Mouse (Mus musculus) embryonic facial prominence, embryonic 12.5 days (tissue): ENCODE data around the gene Gm45015. TPM values are rescaled to one million over a fixed set of nuclear protein-coding genes. Genes with fewer than 3 reads are reported as not detected.
A peak's percentile ranks its signal among the peaks of the same experiment; 100 is the strongest.

Experiments
- ATAC-seq: fragments of 200-750 bp; cut with Nextera tagmentation; 2 replicates; pipeline ENCODE4 v1.8.0; 2017; ENCODE audit not compliant: insufficient number of reproducible peaks, insufficient read depth, low FRiP score, low TSS enrichment
- H3K27ac ChIP-seq: fragments of 300-500 bp; sonication (generic); 2 replicates; pipeline ENCODE4 v1.5.1; 2016; ENCODE audit warnings: mild to moderate bottlenecking
- H3K27me3 ChIP-seq: fragments of 300-500 bp; sonication (generic); 2 replicates; pipeline ENCODE4 v1.6.1; 2016; ENCODE audit warnings: mild to moderate bottlenecking, moderate library complexity
- H3K36me3 ChIP-seq: fragments of 300-500 bp; sonication (generic); 2 replicates; pipeline ENCODE4 v1.6.1; 2016; ENCODE audit warnings: mild to moderate bottlenecking
- H3K4me1 ChIP-seq: fragments of 300-500 bp; sonication (generic); 2 replicates; pipeline ENCODE4 v1.6.1; 2016
- H3K4me2 ChIP-seq: fragments of 300-500 bp; sonication (generic); replicated peaks from 2 replicates; pipeline ENCODE4 v1.6.1; 2016; ENCODE audit warnings: mild to moderate bottlenecking, moderate library complexity
- H3K4me3 ChIP-seq: fragments of 300-500 bp; sonication (generic); 2 replicates; pipeline ENCODE4 v1.5.1; 2016; ENCODE audit warnings: mild to moderate bottlenecking
- H3K9ac ChIP-seq: fragments of 300-500 bp; sonication (generic); 2 replicates; pipeline ENCODE4 v1.6.1; 2016; ENCODE audit warnings: mild to moderate bottlenecking, moderate library complexity
- H3K9me3 ChIP-seq: fragments of 300-500 bp; sonication (generic); 2 replicates; pipeline ENCODE4 v1.6.1; 2016; ENCODE audit warnings: mild to moderate bottlenecking, moderate library complexity
- WGBS: fragments of 180-500 bp; shearing (Covaris S2); methylation state at CpG from one replicate; pipeline ENCODE4 v1.1.7; 2016; 5-methylcytosine and 5-hydroxymethylcytosine counted together
- polyA plus RNA-seq: library from polyadenylated mRNA; unstranded; fragments of >200 nt; fragmentation: Nextera tagmentation; extraction: Ambion mirVana; gene quantifications from 2 replicates; pipeline ENCODE4 v1.2.1, GENCODE M21; 2016

The Gm45015 gene
- polyA plus RNA-seq, result not detected in 2 replicates

DNA sequence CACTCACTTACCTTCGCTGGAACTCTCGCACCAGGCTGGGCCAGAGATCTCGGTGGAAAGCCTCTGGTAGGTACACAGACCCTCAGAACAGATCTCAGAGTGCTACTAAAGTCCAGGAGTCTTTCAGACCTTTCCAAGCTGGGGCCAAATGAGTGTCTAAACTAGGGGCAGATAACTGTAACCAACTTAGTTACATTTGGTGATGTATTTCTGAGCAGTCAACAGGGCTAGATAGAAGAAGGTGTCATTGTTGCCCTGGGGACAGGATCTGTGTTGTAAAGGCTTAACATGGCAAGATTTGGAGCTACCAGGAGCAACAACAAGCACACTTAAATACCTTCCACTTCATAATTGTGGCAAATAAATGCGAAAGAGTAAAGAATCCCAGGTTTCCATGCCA is at the start of gene Gm45015:
Gm45015 (minus strand) TSS at position 101 of the 400 bp plus-strand sequence.
- 89% methylated on average over 4 of the region's 4 CpGs for WGBS
- no peak for ATAC-seq

GRCm38 (mm10) chrX:73384924-73385323 is 48.3 kb upstream of the Gm45015 start:
- Histone ChIP-seq H3K4me1 (no peaks in the 10 kb centered on the region), H3K27me3 (no peaks in the 10 kb centered on the region), H3K36me3 (no peaks in the 10 kb centered on the region), H3K4me2 (no peak overlapping the region), H3K4me3 (no peak overlapping the region), H3K9me3 (no peaks in the 10 kb centered on the region), H3K9ac (no peak overlapping the region), H3K27ac (no peak overlapping the region)
- WGBS, result 25% methylated on average over 1 of the region's 1 CpGs
- no peak for ATAC-seq

More for the DNA sequence above, at the start of gene Gm45015:
- H3K27me3 ChIP-seq, result no peaks in the 10 kb centered on the region
- no peak within 1 kb of the TSS for H3K4me3 ChIP-seq
- H3K27ac ChIP-seq, result no peak within 1 kb of the TSS
- H3K4me1 ChIP-seq, result no peaks in the 10 kb centered on the region
- no peak within 1 kb of the TSS for H3K4me2 ChIP-seq
- no peaks in the 10 kb centered on the region for H3K36me3 ChIP-seq
- H3K9ac ChIP-seq, result no peak within 1 kb of the TSS
- H3K9me3 ChIP-seq, result no peaks in the 10 kb centered on the region

DNA sequence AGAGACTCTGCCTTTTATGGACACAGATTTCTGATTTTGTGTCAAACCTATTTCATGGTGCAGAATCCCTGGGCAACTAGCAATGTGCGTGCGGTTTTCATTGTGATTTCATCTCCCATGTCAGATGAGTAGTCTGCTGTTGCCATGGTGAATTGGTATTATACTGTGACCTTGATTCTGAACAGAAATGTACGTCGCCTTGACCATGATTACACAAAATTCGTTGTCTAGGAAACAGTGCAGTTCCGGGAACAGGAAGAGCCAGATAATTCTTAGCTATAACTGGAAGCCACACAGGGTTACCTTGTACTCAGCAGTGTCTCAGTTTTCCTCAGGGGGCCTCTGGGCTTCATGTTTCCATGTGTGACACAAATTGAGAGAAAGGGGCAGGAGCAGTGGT is 47.8 kb upstream of the Gm45015 start:
- no peak for ATAC-seq
- 58% methylated on average over 6 of the region's 6 CpGs for WGBS

DNA sequence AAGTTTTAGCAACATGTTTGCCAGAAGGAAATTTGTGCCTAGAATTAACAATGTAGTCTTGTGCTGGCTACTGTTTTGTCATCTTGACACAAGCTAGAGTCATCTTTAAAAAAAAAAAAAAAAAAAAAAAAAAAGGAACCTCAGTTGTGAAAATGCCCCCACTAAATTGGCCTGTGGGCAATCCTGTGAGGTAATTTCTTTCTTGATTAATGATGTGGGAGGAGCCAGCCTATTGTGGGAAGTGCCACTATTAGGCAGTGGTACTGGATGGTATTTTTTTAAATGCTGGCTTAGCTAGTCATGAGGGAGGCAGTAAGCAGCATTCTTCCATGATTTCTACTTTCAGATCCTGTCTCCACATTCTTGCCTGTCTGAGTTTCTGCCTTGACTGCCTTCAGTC is 26.7 kb upstream of the Gm45015 start:
- H3K27ac ChIP-seq, result no peak overlapping the region
- no peaks in the 10 kb centered on the region for H3K4me1 ChIP-seq
- H3K9ac ChIP-seq, result no peak overlapping the region
- ATAC-seq, result no peak
- H3K9me3 ChIP-seq, result no peaks in the 10 kb centered on the region
- no peak overlapping the region for H3K4me3 ChIP-seq
- H3K36me3 ChIP-seq, result no peaks in the 10 kb centered on the region
- H3K27me3 ChIP-seq, result no peaks in the 10 kb centered on the region
- no peak overlapping the region for H3K4me2 ChIP-seq

More for the DNA sequence above, 47.8 kb upstream of the Gm45015 start:
- no peaks in the 10 kb centered on the region for H3K36me3 ChIP-seq
- no peaks in the 10 kb centered on the region for H3K27me3 ChIP-seq
- no peak overlapping the region for H3K9ac ChIP-seq
- no peak overlapping the region for H3K4me3 ChIP-seq
- no peaks in the 10 kb centered on the region for H3K4me1 ChIP-seq
- no peaks in the 10 kb centered on the region for H3K9me3 ChIP-seq
- no peak overlapping the region for H3K4me2 ChIP-seq
- no peak overlapping the region for H3K27ac ChIP-seq

GRCm38 (mm10) chrX:73356719-73357118 is 20.1 kb upstream of the Gm45015 start:
- Histone ChIP-seq H3K9me3 (no peaks in the 10 kb centered on the region), H3K36me3 (peaks cover 32% of the 10 kb centered on the region), H3K27me3 (no peaks in the 10 kb centered on the region), H3K4me2 (no peak overlapping the region), H3K27ac (no peak overlapping the region), H3K4me1 (no peaks in the 10 kb centered on the region), H3K9ac (no peak overlapping the region), H3K4me3 (no peak overlapping the region)
- 88% methylated on average over 1 of the region's 1 CpGs for WGBS
- no peak for ATAC-seq

- no peak overlapping the region for H3K4me3 ChIP-seq
- no peak for ATAC-seq
- no peaks in the 10 kb centered on the region for H3K9me3 ChIP-seq
- no peak overlapping the region for H3K27ac ChIP-seq
- peaks cover 32% of the 10 kb centered on the region for H3K36me3 ChIP-seq
- no peaks in the 10 kb centered on the region for H3K4me1 ChIP-seq
- 88% methylated on average over 2 of the region's 2 CpGs for WGBS
- no peaks in the 10 kb centered on the region for H3K27me3 ChIP-seq
- H3K9ac ChIP-seq, result no peak overlapping the region
- H3K4me2 ChIP-seq, result no peak overlapping the region
Observed at GRCm38 (mm10) chrX:73356163-73356562, 19.5 kb upstream of the Gm45015 start.

DNA sequence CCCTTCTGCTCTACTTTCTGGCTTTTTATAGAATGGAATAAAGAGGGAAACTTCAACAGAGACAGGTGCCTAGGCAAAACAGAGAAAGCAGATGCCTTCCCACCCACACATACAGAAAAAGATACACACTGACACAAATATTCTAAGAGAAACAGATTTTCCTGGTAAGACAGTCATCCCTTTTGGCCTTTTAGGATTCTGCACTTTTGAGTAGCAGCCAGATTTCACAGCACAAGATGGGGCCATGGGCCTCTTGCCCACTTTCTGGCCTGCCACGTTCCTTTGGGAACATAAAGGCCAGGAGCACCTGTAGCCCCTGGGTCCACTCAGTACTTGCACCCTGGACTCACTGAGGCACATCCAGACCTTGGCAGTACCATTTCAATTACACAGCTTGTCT is 7.7 kb upstream of the Gm45015 start:
- Histone ChIP-seq H3K27me3 (no peaks in the 10 kb centered on the region; the same call in 1 of the 2 replicates), H3K9ac (no peak overlapping the region), H3K4me3 (no peak overlapping the region), H3K4me1 (no peaks in the 10 kb centered on the region), H3K4me2 (no peak overlapping the region), H3K9me3 (no peaks in the 10 kb centered on the region), H3K27ac (no peak overlapping the region), H3K36me3 (no peaks in the 10 kb centered on the region)
- 85% methylated on average over 1 of the region's 1 CpGs for WGBS
- ATAC-seq, result no peak

- Histone ChIP-seq H3K27me3 (no peaks in the 10 kb centered on the region; the same call in 1 of the 2 replicates), H3K27ac (no peak overlapping the region), H3K36me3 (no peaks in the 10 kb centered on the region), H3K9me3 (no peaks in the 10 kb centered on the region), H3K4me1 (no peaks in the 10 kb centered on the region), H3K9ac (no peak overlapping the region), H3K4me2 (peak overlapping the region; percentile 55), H3K4me3 (no peak overlapping the region)
- ATAC-seq, result no peak
- WGBS, result 81% methylated on average over 1 of the region's 1 CpGs
Observed at GRCm38 (mm10) chrX:73343802-73344201, 7.2 kb upstream of the Gm45015 start.

GRCm38 (mm10) chrX:73342941-73343735 is 6.5 kb upstream of the Gm45015 start:
- H3K4me3 ChIP-seq, result peak overlapping the region; percentile 59
- peak; percentile 67 for ATAC-seq
- no peaks in the 10 kb centered on the region for H3K9me3 ChIP-seq
- H3K27ac ChIP-seq, result peak overlapping the region; percentile 63; the same call in 1 of the 2 replicates
- no peaks in the 10 kb centered on the region for H3K4me1 ChIP-seq
- H3K4me2 ChIP-seq, result peak overlapping the region; percentile 55
- WGBS, result 25% methylated on average over 15 of the region's 15 CpGs
- H3K36me3 ChIP-seq, result no peaks in the 10 kb centered on the region
- H3K9ac ChIP-seq, result peak overlapping the region; percentile 68
- no peaks in the 10 kb centered on the region; the same call in 1 of the 2 replicates for H3K27me3 ChIP-seq

GRCm38 (mm10) chrX:73342483-73342895 is 5.8 kb upstream of the Gm45015 start, which contains the start of gene Zfp275:
TSS of gene Zfp275 (plus strand) at chrX:73342621.
- peak within 1 kb of the TSS; percentile 55 for H3K4me2 ChIP-seq
- H3K27ac ChIP-seq, result peak within 1 kb of the TSS; percentile 63; the same call in 1 of the 2 replicates
- H3K4me1 ChIP-seq, result no peaks in the 10 kb centered on the region
- ATAC-seq, result peak; percentile 89
- H3K9ac ChIP-seq, result peak within 1 kb of the TSS; percentile 68
- H3K27me3 ChIP-seq, result no peaks in the 10 kb centered on the region; the same call in 1 of the 2 replicates
- 21% methylated on average over 37 of the region's 37 CpGs for WGBS
- H3K4me3 ChIP-seq, result peak within 1 kb of the TSS; percentile 59
- H3K36me3 ChIP-seq, result no peaks in the 10 kb centered on the region
- no peaks in the 10 kb centered on the region for H3K9me3 ChIP-seq

- Histone ChIP-seq H3K9me3 (no peaks in the 10 kb centered on the region), H3K9ac (no peak overlapping the region), H3K4me1 (no peaks in the 10 kb centered on the region), H3K27ac (no peak overlapping the region), H3K36me3 (no peaks in the 10 kb centered on the region), H3K27me3 (no peaks in the 10 kb centered on the region; the same call in 1 of the 2 replicates), H3K4me2 (peak overlapping the region; percentile 30; the same call in 1 of the 2 replicates), H3K4me3 (peak overlapping the region; percentile 59)
- 35% methylated on average over 3 of the region's 3 CpGs for WGBS
- no peak for ATAC-seq
Observed at GRCm38 (mm10) chrX:73342068-73342467, 5.4 kb upstream of the Gm45015 start.

GRCm38 (mm10) chrX:73341473-73341872 is 4.8 kb upstream of the Gm45015 start:
- Histone ChIP-seq H3K9me3 (no peaks in the 10 kb centered on the region), H3K4me1 (no peaks in the 10 kb centered on the region), H3K27me3 (no peaks in the 10 kb centered on the region; the same call in 1 of the 2 replicates), H3K4me2 (no peak overlapping the region), H3K9ac (no peak overlapping the region), H3K27ac (no peak overlapping the region), H3K4me3 (no peak overlapping the region), H3K36me3 (no peaks in the 10 kb centered on the region)
- WGBS, result 64% methylated on average over 1 of the region's 1 CpGs
- ATAC-seq, result no peak
